In the genomic region with DNA sequence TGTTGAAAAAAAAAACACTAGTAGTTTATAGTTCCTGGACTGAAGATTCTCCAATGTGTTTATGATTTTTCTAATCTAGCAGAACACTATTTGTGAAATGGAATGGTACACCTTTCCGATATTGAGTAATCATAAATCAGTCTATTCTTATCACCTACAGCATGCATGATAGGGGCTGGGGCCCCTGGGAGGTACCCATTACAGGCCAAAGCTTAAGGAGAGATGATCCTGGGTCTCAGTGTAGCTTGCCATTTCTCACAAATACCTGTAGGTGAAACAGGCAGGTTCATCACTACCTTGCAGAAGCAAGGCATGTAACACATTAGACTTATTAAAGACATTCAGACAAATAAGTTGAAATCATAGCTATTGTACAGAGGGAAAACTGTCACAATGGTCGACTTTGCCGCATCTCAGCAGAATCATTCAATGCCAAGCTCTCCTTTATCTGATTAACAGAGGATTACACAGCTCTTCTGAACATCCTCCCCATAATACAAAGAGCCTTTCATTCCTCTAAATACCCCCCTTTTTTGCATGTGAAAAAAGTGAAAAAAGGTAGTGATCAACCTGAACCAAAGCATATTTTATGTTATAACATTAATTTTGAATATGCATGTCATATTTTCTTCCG, we compare ENCODE assay signal across 5 mouse cellular contexts.
DNase-seq lines count a peak whose midpoint lies in the region; ATAC-seq and TF ChIP-seq lines count a peak whose summit lies in the region.
"Not testable (repeated sequence)": the region's sequence is repeated elsewhere in the genome, so short reads cannot be mapped to it uniquely, and the experiment has no call there.

No protein-coding gene starts in this region.

- not testable (repeated sequence) for H3K4me2 ChIP-seq in forebrain, embryonic 13.5 days; forebrain, postnatal 0 days (ENCODE audit: low read depth); midbrain, embryonic 13.5 days (replicated peaks); neural tube, embryonic 12.5 days (replicated peaks)

- peak overlapping the region; percentile 63; the same call in 1 of the 2 replicates for H3K27ac ChIP-seq in forebrain, embryonic 13.5 days
- peak overlapping the region; percentile 69 for H3K27ac ChIP-seq in forebrain, postnatal 0 days (ENCODE audit: low read depth, low read length)
- peak overlapping the region; percentile 65; the same call in 1 of the 2 replicates for H3K27ac ChIP-seq in layer of hippocampus, adult 2 months
- not testable (repeated sequence) for H3K27ac ChIP-seq in midbrain, embryonic 13.5 days; neural tube, embryonic 12.5 days

- not testable (repeated sequence) for H3K4me3 ChIP-seq in forebrain, embryonic 13.5 days; forebrain, postnatal 0 days (ENCODE audit: low read depth, low read length); layer of hippocampus, adult 2 months; midbrain, embryonic 13.5 days (replicated peaks); neural tube, embryonic 12.5 days

- DNase-seq in forebrain, postnatal 0 days; layer of hippocampus, adult 2 months (ENCODE audit: low spot score in 2 of 2): not testable (repeated sequence)

- TF ChIP-seq CTCF in forebrain, postnatal 0 days (IDR thresholded peaks at IDR 0.05; ENCODE audit: low read depth); layer of hippocampus, adult 2 months (conservative IDR thresholded peaks at IDR 0.05): not testable (repeated sequence)

- 45% methylated on average over 4 of the region's 4 CpGs for WGBS in forebrain, embryonic 13.5 days
- WGBS in forebrain, postnatal 0 days: 72% methylated on average over 2 of the region's 4 CpGs
- WGBS in midbrain, embryonic 13.5 days: 40% methylated on average over 4 of the region's 4 CpGs
- WGBS in neural tube, embryonic 12.5 days: 67% methylated on average over 4 of the region's 4 CpGs

- not testable (repeated sequence) for H3K27me3 ChIP-seq in forebrain, embryonic 13.5 days; forebrain, postnatal 0 days (ENCODE audit: insufficient read depth, low read length); midbrain, embryonic 13.5 days; neural tube, embryonic 12.5 days (replicated peaks)

- peaks cover 18% of the 10 kb centered on the region for H3K4me1 ChIP-seq in forebrain, embryonic 13.5 days
- H3K4me1 ChIP-seq in forebrain, postnatal 0 days (ENCODE audit: insufficient read depth); midbrain, embryonic 13.5 days (replicated peaks); neural tube, embryonic 12.5 days: not testable (repeated sequence)

- not testable (repeated sequence) for ATAC-seq in forebrain, embryonic 13.5 days; forebrain, postnatal 0 days
- ATAC-seq in midbrain, embryonic 13.5 days: peak; percentile 53; the same call in 1 of the 2 replicates
- ATAC-seq in neural tube, embryonic 12.5 days (ENCODE audit: low FRiP score, low read depth): peak; percentile 48

- H3K36me3 ChIP-seq in forebrain, embryonic 13.5 days (ENCODE audit: poor library complexity, severe bottlenecking); forebrain, postnatal 0 days (ENCODE audit: insufficient read depth); midbrain, embryonic 13.5 days; neural tube, embryonic 12.5 days: not testable (repeated sequence)

- not testable (repeated sequence) for H3K9ac ChIP-seq in forebrain, embryonic 13.5 days; forebrain, postnatal 0 days; midbrain, embryonic 13.5 days (replicated peaks); neural tube, embryonic 12.5 days

- not testable (repeated sequence) for H3K9me3 ChIP-seq in forebrain, embryonic 13.5 days (replicated peaks); forebrain, postnatal 0 days (ENCODE audit: low read length); midbrain, embryonic 13.5 days; neural tube, embryonic 12.5 days
